Mouse (Mus musculus): ENCODE data around the gene Carf. TPM values are rescaled to one million over a fixed set of nuclear protein-coding genes. Genes with fewer than 3 reads are reported as not detected.

Carf gene
- polyA plus RNA-seq, 1 experiment from 2014 or later = 2.5 TPM

GRCm38 (mm10) chr1:60117721-60118455, 19.8 kb downstream of the Carf start:
- H3K27me3 ChIP-seq (ENCODE audit: control insufficient read depth, insufficient read depth, low read length) = no peaks in the 10 kb centered on the region
- WGBS = 61% methylated on average over 7 of the region's 7 CpGs
- H3K9me3 ChIP-seq (ENCODE audit: control insufficient read depth, low read length) = no peaks in the 10 kb centered on the region
- H3K4me2 ChIP-seq (replicated peaks; ENCODE audit: low read depth) = no peak overlapping the region
- no peak overlapping the region for H3K27ac ChIP-seq (replicated peaks)
- DNase-seq (ENCODE audit: low spot score) (no peak), ATAC-seq (ENCODE audit: low FRiP score, low TSS enrichment) (no peak)
- no peak overlapping the region for H3K4me3 ChIP-seq (ENCODE audit: low read depth, low read length)
- no peaks in the 10 kb centered on the region for H3K4me1 ChIP-seq (replicated peaks; ENCODE audit: control insufficient read depth, insufficient read depth)
- TF ChIP-seq CTCF (IDR thresholded peaks at IDR 0.05; ENCODE audit: low read depth) (no peak), EP300 (optimal IDR thresholded peaks at IDR 0.05) (no peak)
- no peak overlapping the region for H3K9ac ChIP-seq (ENCODE audit: low read length)
- no peaks in the 10 kb centered on the region for H3K36me3 ChIP-seq (ENCODE audit: control insufficient read depth, insufficient read depth, low read length)

- Histone ChIP-seq H3K4me1 (replicated peaks; ENCODE audit: control insufficient read depth, insufficient read depth) (no peaks in the 10 kb centered on the region), H3K27ac (replicated peaks) (no peak overlapping the region), H3K4me2 (replicated peaks; ENCODE audit: low read depth) (no peak overlapping the region), H3K36me3 (ENCODE audit: control insufficient read depth, insufficient read depth, low read length) (no peaks in the 10 kb centered on the region), H3K9ac (ENCODE audit: low read length) (no peak overlapping the region), H3K9me3 (ENCODE audit: control insufficient read depth, low read length) (no peaks in the 10 kb centered on the region), H3K27me3 (ENCODE audit: control insufficient read depth, insufficient read depth, low read length) (no peaks in the 10 kb centered on the region), H3K4me3 (ENCODE audit: low read depth, low read length) (no peak overlapping the region)
- TF ChIP-seq EP300 (optimal IDR thresholded peaks at IDR 0.05) (no peak), CTCF (IDR thresholded peaks at IDR 0.05; ENCODE audit: low read depth) (no peak)
- ATAC-seq (ENCODE audit: low FRiP score, low TSS enrichment) = no peak
- DNase-seq (ENCODE audit: low spot score) = no peak
- 68% methylated on average over 9 of the region's 9 CpGs for WGBS
Measured at GRCm38 (mm10) chr1:60137346-60137745, 39.3 kb downstream of the Carf start.

GRCm38 (mm10) chr1:60152700-60153099, 54.7 kb downstream of the Carf start:
- Histone ChIP-seq H3K27ac (replicated peaks) (no peak overlapping the region), H3K4me3 (ENCODE audit: low read depth, low read length) (no peak overlapping the region), H3K4me2 (replicated peaks; ENCODE audit: low read depth) (no peak overlapping the region), H3K9ac (ENCODE audit: low read length) (no peak overlapping the region), H3K27me3 (ENCODE audit: control insufficient read depth, insufficient read depth, low read length) (no peaks in the 10 kb centered on the region), H3K36me3 (ENCODE audit: control insufficient read depth, insufficient read depth, low read length) (peaks cover 3% of the 10 kb centered on the region; the same call in 1 of the 2 replicates), H3K4me1 (replicated peaks; ENCODE audit: control insufficient read depth, insufficient read depth) (no peaks in the 10 kb centered on the region), H3K9me3 (ENCODE audit: control insufficient read depth, low read length) (no peaks in the 10 kb centered on the region)
- DNase-seq (ENCODE audit: low spot score) (peak; percentile 53), ATAC-seq (ENCODE audit: low FRiP score, low TSS enrichment) (no peak)
- 62% methylated on average over 5 of the region's 5 CpGs for WGBS
- no peak for TF ChIP-seq EP300 (optimal IDR thresholded peaks at IDR 0.05)
- peak; percentile 65 for TF ChIP-seq CTCF (IDR thresholded peaks at IDR 0.05; ENCODE audit: low read depth)

GRCm38 (mm10) chr1:60156651-60157050, 58.6 kb downstream of the Carf start:
- no peaks in the 10 kb centered on the region for H3K4me1 ChIP-seq (replicated peaks; ENCODE audit: control insufficient read depth, insufficient read depth)

GRCm38 (mm10) chr1:60158411-60158810, 60.4 kb downstream of the Carf start:
- H3K9me3 ChIP-seq (ENCODE audit: control insufficient read depth, low read length) = no peaks in the 10 kb centered on the region
- H3K27me3 ChIP-seq (ENCODE audit: control insufficient read depth, insufficient read depth, low read length) = no peaks in the 10 kb centered on the region
- ATAC-seq (ENCODE audit: low FRiP score, low TSS enrichment) (peak; percentile 64; the same call in 1 of the 2 replicates), DNase-seq (ENCODE audit: low spot score) (peak; percentile 66)
- WGBS = 38% methylated on average over 3 of the region's 3 CpGs
- no peak for TF ChIP-seq EP300 (optimal IDR thresholded peaks at IDR 0.05)
- peak; percentile 83 for TF ChIP-seq CTCF (IDR thresholded peaks at IDR 0.05; ENCODE audit: low read depth)
- H3K4me1 ChIP-seq (replicated peaks; ENCODE audit: control insufficient read depth, insufficient read depth) = no peaks in the 10 kb centered on the region
- H3K4me3 ChIP-seq (ENCODE audit: low read depth, low read length) = no peak overlapping the region
- no peak overlapping the region for H3K27ac ChIP-seq (replicated peaks)
- H3K4me2 ChIP-seq (replicated peaks; ENCODE audit: low read depth) = no peak overlapping the region
- no peak overlapping the region for H3K9ac ChIP-seq (ENCODE audit: low read length)
- no peaks in the 10 kb centered on the region for H3K36me3 ChIP-seq (ENCODE audit: control insufficient read depth, insufficient read depth, low read length)

More at GRCm38 (mm10) chr1:60156651-60157050, 58.6 kb downstream of the Carf start:
- Histone ChIP-seq H3K36me3 (ENCODE audit: control insufficient read depth, insufficient read depth, low read length) (no peaks in the 10 kb centered on the region), H3K9ac (ENCODE audit: low read length) (no peak overlapping the region), H3K27ac (replicated peaks) (no peak overlapping the region), H3K4me2 (replicated peaks; ENCODE audit: low read depth) (no peak overlapping the region), H3K4me3 (ENCODE audit: low read depth, low read length) (no peak overlapping the region), H3K9me3 (ENCODE audit: control insufficient read depth, low read length) (no peaks in the 10 kb centered on the region), H3K27me3 (ENCODE audit: control insufficient read depth, insufficient read depth, low read length) (no peaks in the 10 kb centered on the region)
- ATAC-seq (ENCODE audit: low FRiP score, low TSS enrichment) = no peak
- TF ChIP-seq EP300 (optimal IDR thresholded peaks at IDR 0.05) (no peak), CTCF (IDR thresholded peaks at IDR 0.05; ENCODE audit: low read depth) (no peak)
- no peak for DNase-seq (ENCODE audit: low spot score)
- 83% methylated on average over 7 of the region's 7 CpGs for WGBS

GRCm38 (mm10) chr1:60163676-60164075, 65.6 kb downstream of the Carf start:
- TF ChIP-seq CTCF (IDR thresholded peaks at IDR 0.05; ENCODE audit: low read depth) (no peak), EP300 (optimal IDR thresholded peaks at IDR 0.05) (no peak)
- H3K36me3 ChIP-seq (ENCODE audit: control insufficient read depth, insufficient read depth, low read length) = no peaks in the 10 kb centered on the region
- H3K27ac ChIP-seq (replicated peaks) = no peak overlapping the region
- H3K4me2 ChIP-seq (replicated peaks; ENCODE audit: low read depth) = no peak overlapping the region
- H3K9ac ChIP-seq (ENCODE audit: low read length) = no peak overlapping the region
- DNase-seq (ENCODE audit: low spot score) = no peak
- H3K9me3 ChIP-seq (ENCODE audit: control insufficient read depth, low read length) = no peaks in the 10 kb centered on the region
- no peaks in the 10 kb centered on the region for H3K4me1 ChIP-seq (replicated peaks; ENCODE audit: control insufficient read depth, insufficient read depth)
- no peak overlapping the region for H3K4me3 ChIP-seq (ENCODE audit: low read depth, low read length)
- no peak for ATAC-seq (ENCODE audit: low FRiP score, low TSS enrichment)
- WGBS = 88% methylated on average over 3 of the region's 3 CpGs
- H3K27me3 ChIP-seq (ENCODE audit: control insufficient read depth, insufficient read depth, low read length) = no peaks in the 10 kb centered on the region
